Mouse (Mus musculus): Measurements from ENCODE around the gene Foxo1.

DNA sequence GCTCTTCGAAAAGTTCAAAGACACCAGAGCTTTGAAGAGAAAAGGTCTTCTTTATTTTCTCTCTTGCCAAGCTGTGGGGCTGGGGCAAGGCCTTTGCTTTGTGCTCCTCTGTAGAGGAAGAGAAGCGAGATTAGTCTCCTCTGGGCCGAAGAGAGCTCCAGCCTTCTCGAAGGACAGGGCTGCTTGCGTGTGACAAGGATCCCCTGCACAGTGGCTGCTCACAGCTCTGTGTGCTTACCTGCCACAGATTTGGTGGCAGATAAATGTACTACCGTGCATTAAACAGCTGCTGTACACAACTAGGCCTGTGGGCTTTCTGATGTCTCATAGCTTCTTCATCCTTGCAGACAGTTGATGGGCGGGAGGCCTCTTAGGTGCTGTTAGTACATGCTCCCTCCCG is 129.8 kb downstream of the Foxo1 start:
- TF ChIP-seq CTCF (IDR thresholded peaks at IDR 0.05; ENCODE audit: extremely low read depth, insufficient read length, insufficient replicate concordance, low read depth, low read length) (no peak), POLR2A (IDR thresholded peaks at IDR 0.05; ENCODE audit: low read depth, low read length) (no peak)

All from small intestine, adult 2 months (tissue).